Mouse (Mus musculus): ENCODE results near the gene Nrip1. TPM values are rescaled to one million over a fixed set of nuclear protein-coding genes. Genes with fewer than 3 reads are reported as not detected.

The Nrip1 gene
- total RNA-seq, 2 experiments from 2014 or later, result 83.4 to 86.9 TPM

DNA sequence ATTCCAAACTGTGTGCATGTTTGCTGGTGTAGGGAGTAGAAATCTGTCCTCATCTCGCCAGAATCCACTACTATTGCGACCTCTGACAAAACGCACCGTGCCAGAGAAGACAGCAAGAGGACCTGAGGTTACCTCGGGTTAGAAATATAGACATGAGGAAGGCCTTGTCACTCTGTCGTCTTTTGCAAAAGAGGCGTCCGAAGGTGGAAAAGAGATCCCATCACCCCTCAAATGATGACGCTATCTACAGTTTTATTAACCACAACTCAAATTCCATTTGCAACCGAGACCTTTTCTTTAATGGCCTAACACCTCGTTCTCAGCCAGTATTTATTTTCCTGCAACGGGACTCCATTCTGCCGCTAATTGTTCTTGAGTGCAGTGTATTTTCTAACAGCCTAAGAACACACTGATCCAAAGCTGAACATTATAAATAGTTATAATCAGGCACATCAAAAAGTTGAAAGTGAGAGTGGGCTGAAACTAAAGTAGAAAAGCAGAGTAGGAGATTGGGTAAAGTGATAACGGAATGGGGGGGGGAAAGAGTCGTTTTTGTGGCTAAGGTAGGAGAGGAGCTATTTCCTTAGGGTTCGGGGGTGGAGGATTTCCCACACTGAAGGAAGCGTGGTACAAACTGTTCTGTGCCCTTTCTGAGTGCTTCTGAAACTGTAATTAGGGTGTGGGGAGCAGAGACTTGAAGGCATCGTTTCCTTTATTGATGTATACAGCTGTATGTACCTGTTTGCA is 124.1 kb downstream of the Nrip1 start:
- no peak for DNase-seq (ENCODE audit: extremely low spot score in 1 of 2, low spot score in 2 of 2)
- intact Hi-C loops (cut with DNase I), result no loop called here

DNA sequence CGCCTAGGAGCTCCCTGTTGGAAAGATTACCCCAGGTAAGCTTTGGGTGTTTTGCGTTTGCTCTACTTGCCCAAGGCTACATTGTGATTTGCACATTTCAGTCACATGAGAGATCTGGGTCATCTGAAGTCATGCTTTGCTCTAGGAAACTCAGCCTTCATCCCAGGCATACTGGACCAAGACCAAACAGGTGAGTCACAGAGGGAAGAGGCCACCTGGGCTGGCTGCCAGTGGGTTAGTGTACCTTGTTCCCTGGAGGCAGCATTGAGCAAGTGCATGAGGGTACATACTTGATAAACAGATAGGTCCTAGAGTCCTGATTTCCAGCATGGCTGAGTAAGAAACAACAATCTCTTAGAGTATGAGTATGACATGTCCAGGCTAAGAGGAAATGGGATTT is 130.8 kb downstream of the Nrip1 start:
- intact Hi-C loops (cut with DNase I), result no loop called here
- DNase-seq (ENCODE audit: extremely low spot score in 1 of 2, low spot score in 2 of 2), result no peak

DNA sequence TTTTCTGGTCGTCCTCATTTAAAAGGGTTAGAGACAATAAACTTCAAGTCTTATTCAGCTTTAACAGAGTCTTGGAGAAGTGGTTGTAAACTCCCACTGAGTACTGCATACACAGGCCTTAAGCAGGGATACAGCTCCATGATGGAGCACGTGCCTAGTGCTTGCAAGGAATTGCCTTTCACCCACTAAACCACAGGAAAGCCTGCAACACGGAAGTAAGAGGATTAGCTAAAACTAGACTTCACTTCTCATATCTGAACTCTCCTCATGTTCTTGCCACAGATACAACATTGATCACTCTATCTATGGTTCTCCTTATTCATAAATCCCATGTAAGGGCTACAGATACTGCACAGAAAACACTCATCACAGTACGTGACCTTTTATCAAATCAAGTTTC is 132.4 kb downstream of the Nrip1 start:
- DNase-seq (ENCODE audit: extremely low spot score in 1 of 2, low spot score in 2 of 2), result no peak
- intact Hi-C loops (cut with DNase I), result no loop called here

DNA sequence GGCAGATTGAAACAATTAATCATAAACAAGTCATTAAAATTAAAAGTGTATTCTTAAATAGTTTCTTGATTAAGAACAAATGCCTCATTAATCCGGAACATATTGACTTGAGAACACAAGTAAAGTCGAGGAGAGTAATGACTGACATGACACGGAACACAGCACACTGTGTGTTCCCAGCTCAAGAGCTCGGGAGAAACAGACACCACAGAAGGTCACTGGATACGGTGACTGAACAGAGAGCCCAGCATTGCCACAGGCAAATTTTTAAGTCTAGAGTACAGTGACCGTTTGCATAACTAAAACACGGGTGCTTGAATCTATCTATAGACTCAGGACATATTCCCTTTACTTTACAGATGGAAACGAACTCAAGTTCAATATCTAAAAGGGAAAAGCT is 134.3 kb downstream of the Nrip1 start:
- intact Hi-C loops (cut with DNase I), result no loop called here
- DNase-seq (ENCODE audit: extremely low spot score in 1 of 2, low spot score in 2 of 2), result no peak

DNA sequence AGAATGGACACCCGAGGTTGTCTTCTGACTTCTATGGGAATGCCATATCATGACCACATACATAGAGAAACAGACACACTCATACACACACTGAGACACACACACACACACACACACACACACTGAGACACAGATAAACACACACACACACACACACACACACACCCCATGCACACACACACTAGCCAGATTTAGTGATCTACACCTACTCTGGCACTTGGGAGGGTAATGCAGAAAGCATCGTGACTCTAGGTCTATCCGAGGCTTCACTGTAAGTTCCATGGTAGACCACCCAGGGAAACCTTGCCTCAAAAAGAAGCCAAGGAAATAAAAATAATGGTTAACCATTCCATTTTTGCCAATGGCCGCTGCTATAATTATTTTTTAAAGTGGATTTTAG is 134.8 kb downstream of the Nrip1 start:
- intact Hi-C loops (cut with DNase I), result no loop called here

More for the DNA sequence above, 134.8 kb downstream of the Nrip1 start:
- no peak for DNase-seq (ENCODE audit: extremely low spot score in 1 of 2, low spot score in 2 of 2)
